Comparison of ENCODE assay signal across 25 mouse cellular contexts in genomic region chr14:34371763-34372162, GRCm38 (mm10). TPM values are rescaled to one million over a fixed set of nuclear protein-coding genes. Genes with fewer than 3 reads are reported as not detected.
DNase-seq lines count a peak whose midpoint lies in the region; ATAC-seq lines count a peak whose summit lies in the region.
"Had no signal": no experiment of that assay in that cellular context is flagged by ENCODE, and none has a peak within 500 bp of the region (broad histone marks: within the 10 kb centered on the region; RNA-seq: fewer than 3 reads in every experiment).

No protein-coding gene starts in this region.

- no peak overlapping the region for H3K27ac ChIP-seq in heart, embryonic 10.5 days
- no peak overlapping the region for H3K27ac ChIP-seq in liver, embryonic 12.5 days
- H3K27ac ChIP-seq in liver, embryonic 11.5 days (ENCODE audit: low read depth, low read length): no peak overlapping the region
- no peak overlapping the region for H3K27ac ChIP-seq in forebrain, embryonic 13.5 days
- no peak overlapping the region for H3K27ac ChIP-seq in midbrain, embryonic 10.5 days (replicated peaks)
- H3K27ac ChIP-seq: embryonic facial prominence, embryonic 13.5 days; forebrain, embryonic 10.5 days; forebrain, embryonic 15.5 days; heart, embryonic 13.5 days; hindbrain, postnatal 0 days had no signal

- ATAC-seq in liver, embryonic 12.5 days: peak; percentile 30; the same call in 1 of the 2 replicates
- ATAC-seq in liver, embryonic 11.5 days (replicated peaks; ENCODE audit: low FRiP score): no peak; the same call in 1 of the 2 replicates
- ATAC-seq in granulocyte monocyte progenitor cell, adult 5-6 weeks (replicated peaks; ENCODE audit: poor library complexity, severe bottlenecking): 0 out of 2 replicates have a peak, but pooled peaks have one; percentile 8
- ATAC-seq in forebrain, embryonic 13.5 days: no peak
- ATAC-seq: hindbrain, postnatal 0 days had no signal

- H3K4me2 ChIP-seq in liver, embryonic 12.5 days: no peak overlapping the region
- no peak overlapping the region for H3K4me2 ChIP-seq in liver, embryonic 11.5 days
- no peak overlapping the region for H3K4me2 ChIP-seq in forebrain, embryonic 13.5 days
- H3K4me2 ChIP-seq: embryonic facial prominence, embryonic 13.5 days; forebrain, embryonic 15.5 days; heart, embryonic 13.5 days had no signal

- H3K9ac ChIP-seq in liver, embryonic 12.5 days: no peak overlapping the region
- no peak overlapping the region for H3K9ac ChIP-seq in liver, embryonic 11.5 days (ENCODE audit: low read depth, low read length)
- no peak overlapping the region for H3K9ac ChIP-seq in forebrain, embryonic 13.5 days
- H3K9ac ChIP-seq: embryonic facial prominence, embryonic 13.5 days; forebrain, embryonic 15.5 days; heart, embryonic 13.5 days had no signal

- no peaks in the 10 kb centered on the region for H3K36me3 ChIP-seq in heart, embryonic 10.5 days
- H3K36me3 ChIP-seq in liver, embryonic 12.5 days: no peaks in the 10 kb centered on the region
- no peaks in the 10 kb centered on the region for H3K36me3 ChIP-seq in liver, embryonic 11.5 days (ENCODE audit: control insufficient read depth, insufficient read depth, low read length)
- no peaks in the 10 kb centered on the region for H3K36me3 ChIP-seq in forebrain, embryonic 13.5 days (ENCODE audit: poor library complexity, severe bottlenecking)
- H3K36me3 ChIP-seq in midbrain, embryonic 10.5 days: no peaks in the 10 kb centered on the region
- H3K36me3 ChIP-seq: embryonic facial prominence, embryonic 13.5 days; forebrain, embryonic 10.5 days; forebrain, embryonic 15.5 days; heart, embryonic 13.5 days had no signal

- 80% methylated on average over 2 of the region's 2 CpGs for WGBS in heart, embryonic 10.5 days
- WGBS in liver, embryonic 12.5 days (ENCODE audit: insufficient replicate concordance): 61% methylated on average over 2 of the region's 2 CpGs
- WGBS in liver, embryonic 11.5 days: 70% methylated on average over 2 of the region's 2 CpGs
- WGBS in forebrain, embryonic 13.5 days: 79% methylated on average over 2 of the region's 2 CpGs
- 86% methylated on average over 2 of the region's 2 CpGs for WGBS in midbrain, embryonic 10.5 days

- peak; percentile 89 for DNase-seq in heart, adult 11 months
- DNase-seq in heart, embryonic 10.5 days (ENCODE audit: low spot score): no peak
- no peak for DNase-seq in liver, embryonic 11.5 days (ENCODE audit: low spot score)
- no peak for DNase-seq in midbrain, embryonic 10.5 days (ENCODE audit: low spot score)
- DNase-seq: adrenal gland, adult 2 months; adrenal gland, postnatal 25 days; cerebellum, adult 18-20 months; cerebellum, adult 9-11 months; cerebellum, postnatal 36 days; gastrocnemius, postnatal 10 days; heart, postnatal 36 days had no signal

- H3K27me3 ChIP-seq in heart, embryonic 10.5 days (ENCODE audit: insufficient read depth, poor library complexity, severe bottlenecking): peaks cover 10% of the 10 kb centered on the region; the same call in 1 of the 2 replicates
- H3K27me3 ChIP-seq in liver, embryonic 12.5 days (replicated peaks): no peaks in the 10 kb centered on the region
- H3K27me3 ChIP-seq in liver, embryonic 11.5 days (replicated peaks; ENCODE audit: control insufficient read depth, insufficient read depth, low read length): no peaks in the 10 kb centered on the region
- no peaks in the 10 kb centered on the region for H3K27me3 ChIP-seq in forebrain, embryonic 13.5 days
- H3K27me3 ChIP-seq in midbrain, embryonic 10.5 days (ENCODE audit: low read depth, poor library complexity, severe bottlenecking): no peaks in the 10 kb centered on the region
- H3K27me3 ChIP-seq: embryonic facial prominence, embryonic 13.5 days; forebrain, embryonic 15.5 days; heart, embryonic 13.5 days had no signal

- no peaks in the 10 kb centered on the region for H3K9me3 ChIP-seq in heart, embryonic 10.5 days
- H3K9me3 ChIP-seq in liver, embryonic 12.5 days (replicated peaks): no peaks in the 10 kb centered on the region
- no peaks in the 10 kb centered on the region for H3K9me3 ChIP-seq in liver, embryonic 11.5 days (ENCODE audit: control insufficient read depth, low read length)
- H3K9me3 ChIP-seq in forebrain, embryonic 13.5 days (replicated peaks): no peaks in the 10 kb centered on the region
- H3K9me3 ChIP-seq in midbrain, embryonic 10.5 days (replicated peaks): no peaks in the 10 kb centered on the region
- H3K9me3 ChIP-seq: embryonic facial prominence, embryonic 13.5 days; forebrain, embryonic 10.5 days; forebrain, embryonic 15.5 days; heart, embryonic 13.5 days had no signal

- H3K4me3 ChIP-seq in heart, embryonic 10.5 days: no peak overlapping the region
- H3K4me3 ChIP-seq in liver, embryonic 12.5 days: no peak overlapping the region
- no peak overlapping the region for H3K4me3 ChIP-seq in liver, embryonic 11.5 days (ENCODE audit: low read depth, low read length)
- H3K4me3 ChIP-seq in forebrain, embryonic 13.5 days: no peak overlapping the region
- no peak overlapping the region for H3K4me3 ChIP-seq in midbrain, embryonic 10.5 days
- H3K4me3 ChIP-seq: embryonic facial prominence, embryonic 13.5 days; forebrain, embryonic 10.5 days; forebrain, embryonic 15.5 days; heart, embryonic 13.5 days had no signal

- H3K4me1 ChIP-seq in heart, embryonic 10.5 days: peaks cover 33% of the 10 kb centered on the region
- 0 out of 2 replicates have a peak, but pooled peaks cover 5% of the 10 kb centered on the region for H3K4me1 ChIP-seq in liver, embryonic 12.5 days
- H3K4me1 ChIP-seq in liver, embryonic 11.5 days (replicated peaks; ENCODE audit: control insufficient read depth, insufficient read depth, low read length): no peaks in the 10 kb centered on the region
- no peaks in the 10 kb centered on the region for H3K4me1 ChIP-seq in forebrain, embryonic 13.5 days
- H3K4me1 ChIP-seq in midbrain, embryonic 10.5 days: peaks cover 5% of the 10 kb centered on the region; the same call in 1 of the 2 replicates
- H3K4me1 ChIP-seq: forebrain, embryonic 15.5 days had no signal

RNA-seq across cellular contexts. Expression of gene Sncg, which starts 2.8 kb away (rescaled TPM):
- polyA plus RNA-seq in heart, embryonic 10.5 days (2016; fragmentation: Nextera tagmentation; extraction: Ambion mirVana): 2.3 and 4.6 TPM in 2 replicates
- polyA plus RNA-seq in liver, embryonic 12.5 days (2016; fragmentation: Nextera tagmentation; extraction: Ambion mirVana): 0.49 and 0.57 TPM in 2 replicates
- polyA plus RNA-seq in liver, embryonic 11.5 days (2014; fragmentation: Nextera tagmentation; extraction: Ambion mirVana): 1.6 and 1.8 TPM in 2 replicates
- total RNA-seq in granulocyte monocyte progenitor cell, adult 5-6 weeks (2014; fragmentation: Nextera tagmentation): not detected in 2 replicates
- not detected in 2 replicates for total RNA-seq in granulocyte monocyte progenitor cell, adult 5-6 weeks (2017)
- polyA plus RNA-seq in forebrain, embryonic 13.5 days (2015; fragmentation: Nextera tagmentation; extraction: Ambion mirVana): 3.8 and 4.5 TPM in 2 replicates
- polyA plus RNA-seq in midbrain, embryonic 10.5 days (2016; fragmentation: Nextera tagmentation; extraction: Ambion mirVana): 30.8 and 56.1 TPM in 2 replicates
- total RNA-seq: MEL had no signal

RNA-seq across cellular contexts. Expression of gene Mmrn2, which starts 3.5 kb away (rescaled TPM):
- 13.9 and 23.7 TPM in 2 replicates for polyA plus RNA-seq in heart, embryonic 10.5 days (2016; fragmentation: Nextera tagmentation; extraction: Ambion mirVana)
- 3.5 and 3.7 TPM in 2 replicates for polyA plus RNA-seq in liver, embryonic 12.5 days (2016; fragmentation: Nextera tagmentation; extraction: Ambion mirVana)
- 5.3 and 6.2 TPM in 2 replicates for polyA plus RNA-seq in liver, embryonic 11.5 days (2014; fragmentation: Nextera tagmentation; extraction: Ambion mirVana)
- not detected in 2 replicates for total RNA-seq in granulocyte monocyte progenitor cell, adult 5-6 weeks (2014; fragmentation: Nextera tagmentation)
- not detected in 2 replicates for total RNA-seq in granulocyte monocyte progenitor cell, adult 5-6 weeks (2017)
- polyA plus RNA-seq in forebrain, embryonic 13.5 days (2015; fragmentation: Nextera tagmentation; extraction: Ambion mirVana): 5.1 and 5.3 TPM in 2 replicates
- 6.3 and 8.2 TPM in 2 replicates for polyA plus RNA-seq in midbrain, embryonic 10.5 days (2016; fragmentation: Nextera tagmentation; extraction: Ambion mirVana)

RNA-seq across cellular contexts. Expression of gene Fam25c, which starts 16.5 kb away (rescaled TPM):
- polyA plus RNA-seq in heart, embryonic 10.5 days (2016; fragmentation: Nextera tagmentation; extraction: Ambion mirVana): not detected in 2 replicates
- not detected in 2 replicates for polyA plus RNA-seq in liver, embryonic 12.5 days (2016; fragmentation: Nextera tagmentation; extraction: Ambion mirVana)
- 0.66 TPM in 1 of 2 replicates, not detected in the other for polyA plus RNA-seq in liver, embryonic 11.5 days (2014; fragmentation: Nextera tagmentation; extraction: Ambion mirVana)
- total RNA-seq in granulocyte monocyte progenitor cell, adult 5-6 weeks (2014; fragmentation: Nextera tagmentation): not detected in 2 replicates
- total RNA-seq in granulocyte monocyte progenitor cell, adult 5-6 weeks (2017): not detected in 2 replicates
- polyA plus RNA-seq in forebrain, embryonic 13.5 days (2015; fragmentation: Nextera tagmentation; extraction: Ambion mirVana): not detected in 2 replicates
- not detected in 2 replicates for polyA plus RNA-seq in midbrain, embryonic 10.5 days (2016; fragmentation: Nextera tagmentation; extraction: Ambion mirVana)
- total RNA-seq: adrenal gland, adult 2 months; adrenal gland, postnatal 25 days; gastrocnemius, postnatal 10 days; gastrocnemius, postnatal 4 days; heart, adult 8-10 months; heart, postnatal 36 days; hindbrain, postnatal 0 days; MEL had no signal
- polyA plus RNA-seq: adrenal gland, adult 2 months; C2C12; forebrain, embryonic 10.5 days; forebrain, embryonic 15.5 days; heart, embryonic 13.5 days; heart, postnatal 0 days; hindbrain, embryonic 11.5 days; hindbrain, postnatal 0 days had no signal

Comparison
In these comparisons a context has a peak if more than half of its experiments do, and no peak if none do; other contexts are left out.
1. ATAC-seq: peak in liver, embryonic 12.5 days (single experiment) and granulocyte monocyte progenitor cell, adult 5-6 weeks (single experiment); none in liver, embryonic 11.5 days (single experiment) and forebrain, embryonic 13.5 days (single experiment).